Mouse (Mus musculus): ENCODE measurements around the gene Ddx28. TPM values are rescaled to one million over a fixed set of nuclear protein-coding genes. Genes with fewer than 3 reads are reported as not detected.
A peak's percentile ranks its signal among the peaks of the same experiment; 100 is the strongest.
"Not testable (repeated sequence)": the region's sequence is repeated elsewhere in the genome, so short reads cannot be mapped to it uniquely, and the experiment has no call there.

The Ddx28 gene
- total RNA-seq, 2 experiments from 2014 or later: 11.1 to 12.6 TPM

- no peak for DNase-seq (ENCODE audit: low spot score in 2 of 2)
Observed at GRCm38 (mm10) chr8:106017130-106017529, 5.4 kb upstream of the Ddx28 start.

DNA sequence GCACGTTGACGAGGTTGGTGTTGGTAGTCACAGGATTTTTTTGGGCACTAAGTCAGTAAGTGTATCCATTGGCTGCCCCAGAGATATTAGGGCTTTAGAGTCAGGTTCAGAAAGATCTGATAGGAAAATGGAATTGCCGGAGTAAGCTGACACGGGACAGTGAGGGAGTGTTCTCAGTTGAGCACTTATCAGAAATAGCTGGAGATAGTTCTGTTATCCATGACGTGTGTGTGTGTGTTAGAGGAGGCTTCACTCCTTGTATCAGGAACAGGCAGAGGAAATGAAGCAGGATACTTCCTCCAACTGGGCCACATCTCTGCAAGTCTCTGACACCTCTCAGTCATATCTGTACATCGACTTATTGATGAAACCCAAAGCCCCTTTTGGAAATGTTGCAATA lies 4.6 kb upstream of the Ddx28 start:
- no peak for DNase-seq (ENCODE audit: low spot score in 2 of 2)

DNA sequence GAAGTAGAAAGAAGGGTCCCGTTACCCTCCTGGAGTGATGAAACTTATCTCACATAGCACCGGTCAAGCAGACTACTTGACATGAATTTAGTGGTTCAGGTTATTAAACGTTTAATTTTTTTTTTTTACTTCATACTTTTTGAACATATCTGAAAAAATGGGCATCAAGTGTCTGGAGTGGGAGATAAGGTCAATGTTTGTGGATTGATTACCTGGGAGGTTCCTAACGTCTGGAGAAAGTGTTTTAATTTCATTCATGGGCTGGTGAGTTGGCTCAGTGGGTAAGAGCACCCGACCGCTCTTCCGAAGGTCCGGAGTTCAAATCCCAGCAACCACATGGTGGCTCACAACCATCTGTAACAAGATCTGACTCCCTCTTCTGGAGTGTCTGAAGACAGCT lies 521 bp upstream of the Ddx28 start:
- DNase-seq (ENCODE audit: low spot score in 2 of 2): not testable (repeated sequence)

GRCm38 (mm10) chr8:106010748-106011642 lies 687 bp downstream of the Ddx28 start:
- peak; percentile 90 to 94 for DNase-seq (ENCODE audit: low spot score in 2 of 2)

GRCm38 (mm10) chr8:106007891-106008290 lies 3.8 kb downstream of the Ddx28 start:
- DNase-seq (ENCODE audit: low spot score in 2 of 2): not testable (repeated sequence)

DNA sequence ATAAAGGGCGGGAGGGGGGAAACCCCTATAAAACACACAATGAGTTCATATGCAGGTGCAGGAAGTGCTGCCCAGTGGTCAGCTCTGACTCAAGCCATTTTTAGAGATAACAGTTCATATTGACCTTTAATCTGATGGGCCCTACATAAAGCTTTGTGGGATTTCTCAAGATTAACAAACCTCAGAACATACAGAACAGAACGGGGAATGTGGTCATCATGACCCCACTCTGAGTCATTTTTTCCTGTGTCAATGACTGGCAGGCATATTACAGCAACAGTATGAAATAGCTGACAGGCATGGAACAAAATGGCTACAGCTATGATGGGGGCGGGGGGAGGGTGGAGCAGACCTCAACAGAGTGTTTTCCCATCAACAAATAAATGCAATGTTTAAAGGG lies 4.5 kb downstream of the Ddx28 start:
- no peak for DNase-seq (ENCODE audit: low spot score in 2 of 2)

DNA sequence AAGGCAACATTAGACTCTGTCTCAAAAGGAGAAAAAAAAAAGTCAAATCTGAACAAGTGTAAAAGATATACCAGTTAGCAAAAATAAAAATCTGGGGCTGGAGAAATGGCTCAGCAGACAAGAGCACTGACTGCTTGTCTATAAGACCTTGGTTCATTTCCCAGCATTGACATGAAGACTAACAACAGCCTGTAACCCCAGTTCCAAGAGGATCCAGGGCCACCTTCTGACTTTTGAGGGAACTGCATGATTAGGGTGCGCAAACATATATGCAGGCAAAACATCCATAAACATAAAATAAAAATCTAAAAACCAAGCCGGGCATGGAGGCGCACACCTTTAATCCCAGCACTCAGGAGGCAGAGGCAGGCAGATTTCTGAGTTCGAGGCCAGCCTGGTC lies 5.3 kb downstream of the Ddx28 start:
- DNase-seq (ENCODE audit: low spot score in 2 of 2): no peak

GRCm38 (mm10) chr8:106005875-106006274 lies 5.8 kb downstream of the Ddx28 start, which contains the start of gene Dpep2nb:
Gene Dpep2nb, minus strand, starts transcription at chr8:106005975.
- no peak for DNase-seq (ENCODE audit: low spot score in 2 of 2)

DNA sequence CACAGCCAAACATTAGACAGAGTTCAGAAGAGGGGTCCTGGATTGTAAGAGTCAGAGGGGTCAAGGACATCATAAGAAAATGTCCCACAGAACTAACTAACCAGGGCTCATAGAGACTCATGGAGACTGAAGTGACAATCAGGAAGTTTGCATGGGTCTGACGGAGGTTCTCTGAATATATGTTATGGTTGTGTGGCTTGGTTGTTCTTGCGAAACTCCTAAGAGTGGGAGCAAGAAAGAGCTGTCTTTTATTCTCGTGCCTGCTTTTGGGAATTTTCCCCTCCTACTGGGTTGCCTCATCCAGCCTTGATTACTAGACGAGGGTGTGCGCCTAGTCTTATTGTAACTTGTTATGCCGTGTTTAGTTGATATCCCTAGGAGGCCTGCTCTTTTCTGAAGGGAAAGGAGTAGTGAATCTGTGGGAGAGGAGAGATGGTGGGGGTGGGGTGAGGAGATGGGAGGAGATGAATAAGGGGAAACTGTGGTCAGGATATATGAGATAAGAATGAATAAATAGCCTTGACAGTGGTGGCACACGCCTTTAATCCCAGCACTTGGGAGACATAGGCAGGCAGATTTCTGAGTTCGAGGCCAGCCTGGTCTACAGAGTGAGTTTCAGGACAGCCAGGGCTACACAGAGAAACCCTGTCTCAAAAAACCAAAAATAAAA lies 7.0 kb downstream of the Ddx28 start:
- DNase-seq (ENCODE audit: low spot score in 2 of 2): no peak

GRCm38 (mm10) chr8:106001908-106002307 lies 9.8 kb downstream of the Ddx28 start:
- no peak for DNase-seq (ENCODE audit: low spot score in 2 of 2)

DNA sequence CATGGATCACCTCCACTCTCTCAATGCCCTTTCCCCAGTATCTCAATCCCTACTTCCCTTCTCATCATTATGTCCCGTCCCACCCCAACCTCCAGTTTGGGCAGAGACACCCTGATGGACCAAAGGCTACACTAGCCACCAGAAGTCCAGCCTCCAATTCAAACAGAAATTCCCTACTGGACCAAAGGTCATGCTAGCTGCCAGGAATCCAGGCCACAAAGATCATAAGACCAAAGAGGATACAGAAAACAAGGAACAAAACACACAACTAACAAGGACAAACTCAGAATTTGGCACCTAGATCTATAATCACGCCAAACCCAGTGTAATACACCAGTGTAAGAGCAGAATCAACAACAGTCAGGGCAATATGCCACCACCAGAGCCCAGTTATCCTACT lies 12.7 kb downstream of the Ddx28 start:
- no peak for DNase-seq (ENCODE audit: low spot score in 2 of 2)

DNA sequence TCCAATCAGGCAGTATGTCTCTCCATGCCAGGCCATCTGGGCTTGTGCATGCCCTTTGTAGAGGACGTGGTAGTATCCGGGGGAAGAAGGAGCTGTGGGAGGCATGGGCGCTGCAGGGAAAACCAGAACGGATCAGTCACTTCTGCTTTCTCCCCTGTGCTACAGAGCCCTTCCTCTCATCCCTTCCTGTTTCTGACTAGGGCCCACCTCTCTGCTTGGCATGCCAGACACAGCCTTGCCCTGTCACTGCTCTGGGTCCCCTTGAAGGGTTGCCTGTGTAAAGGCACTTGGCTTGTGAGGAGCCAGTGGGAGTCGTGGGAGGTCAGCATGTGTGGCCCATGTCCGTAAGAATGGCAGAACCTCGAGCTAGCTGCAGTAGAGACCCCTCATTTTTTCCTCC lies 15.3 kb downstream of the Ddx28 start:
- no peak for DNase-seq (ENCODE audit: low spot score in 2 of 2)

GRCm38 (mm10) chr8:105993226-105993625 lies 18.5 kb downstream of the Ddx28 start:
- DNase-seq (ENCODE audit: low spot score in 2 of 2): no peak

DNA sequence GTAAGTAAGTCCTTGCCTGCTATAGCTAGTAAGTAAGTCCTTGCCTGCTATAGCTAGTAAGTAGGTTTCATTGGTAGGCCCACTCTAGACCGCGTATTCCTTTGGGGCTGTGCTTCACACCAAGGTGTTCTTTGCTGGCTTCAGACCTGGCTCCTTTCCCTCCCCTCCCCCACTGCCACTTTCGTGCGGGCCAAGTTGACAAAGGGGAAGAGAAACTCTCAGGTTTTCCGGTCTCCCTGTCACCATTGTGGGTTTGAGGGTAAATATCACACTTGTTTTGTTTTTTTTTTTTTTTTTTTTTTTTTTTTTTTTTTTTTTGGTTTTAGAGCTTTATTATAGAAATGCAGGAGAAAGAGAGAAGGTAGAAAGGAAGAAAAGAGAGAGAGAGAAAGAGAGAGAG lies 19.2 kb downstream of the Ddx28 start:
- DNase-seq (ENCODE audit: low spot score in 2 of 2): no peak

- DNase-seq (ENCODE audit: low spot score in 2 of 2): no peak
Observed at GRCm38 (mm10) chr8:105991546-105991945, 20.1 kb downstream of the Ddx28 start.

DNA sequence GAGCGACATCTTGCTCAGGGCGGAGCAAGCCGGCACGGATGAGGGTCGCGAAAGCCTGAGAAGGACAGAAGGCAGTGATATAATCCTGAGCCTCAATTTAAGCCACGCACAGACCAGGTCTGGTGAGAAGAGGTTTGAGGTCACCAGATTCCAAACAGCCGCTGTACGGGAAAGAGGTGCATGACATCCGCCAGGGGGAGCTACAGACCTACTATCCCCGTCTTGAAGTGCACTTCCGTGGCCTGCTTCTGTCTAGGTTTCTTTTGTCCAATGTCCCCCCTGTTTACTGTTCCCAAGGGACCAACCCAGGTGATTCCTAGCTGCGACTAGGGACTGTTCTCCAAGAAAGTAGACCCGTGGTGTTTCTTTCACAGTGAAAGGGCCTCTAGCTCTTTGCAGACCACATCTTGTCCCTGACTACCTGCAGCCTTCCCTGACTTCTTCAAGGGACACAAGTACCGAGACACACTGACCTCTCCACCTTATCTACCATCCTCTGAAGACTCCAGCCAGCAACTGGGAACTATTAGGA lies 20.8 kb downstream of the Ddx28 start, which contains the start of gene Dus2:
Gene Dus2, plus strand, starts transcription at position 482 of the 532 bp plus-strand sequence.
- peak; percentile 62 to 78 for DNase-seq (ENCODE audit: low spot score in 2 of 2)

DNA sequence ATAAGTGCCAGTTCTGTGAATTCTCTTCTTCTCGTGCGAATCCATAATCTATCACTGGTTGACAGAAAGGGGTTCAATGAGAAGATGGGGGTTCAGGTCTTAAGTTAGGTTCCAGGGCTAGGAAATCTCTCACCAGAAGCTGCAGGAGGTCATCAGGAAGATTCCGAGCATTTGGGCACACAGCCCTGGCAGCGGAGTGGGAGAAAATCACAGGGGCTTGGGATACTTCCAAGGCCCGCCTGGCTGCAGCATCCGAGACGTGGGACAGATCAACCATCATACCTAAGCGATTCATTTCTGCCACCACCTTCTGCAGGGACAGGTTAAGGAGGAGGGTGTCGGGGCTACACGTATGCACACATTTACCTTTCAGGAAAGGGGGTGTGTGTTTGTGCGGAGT lies 23.1 kb downstream of the Ddx28 start:
- DNase-seq (ENCODE audit: low spot score in 2 of 2): no peak

GRCm38 (mm10) chr8:105983406-105983805 lies 28.3 kb downstream of the Ddx28 start:
- not testable (repeated sequence) for DNase-seq (ENCODE audit: low spot score in 2 of 2)

- no peak for DNase-seq (ENCODE audit: low spot score in 2 of 2)
Observed at GRCm38 (mm10) chr8:105981146-105981545, 30.5 kb downstream of the Ddx28 start.

- no peak for DNase-seq (ENCODE audit: low spot score in 2 of 2)
Observed at GRCm38 (mm10) chr8:105979325-105979724, 32.4 kb downstream of the Ddx28 start, which contains the start of gene Dpep3. Gene Dpep3, minus strand, starts transcription at chr8:105979429.

DNA sequence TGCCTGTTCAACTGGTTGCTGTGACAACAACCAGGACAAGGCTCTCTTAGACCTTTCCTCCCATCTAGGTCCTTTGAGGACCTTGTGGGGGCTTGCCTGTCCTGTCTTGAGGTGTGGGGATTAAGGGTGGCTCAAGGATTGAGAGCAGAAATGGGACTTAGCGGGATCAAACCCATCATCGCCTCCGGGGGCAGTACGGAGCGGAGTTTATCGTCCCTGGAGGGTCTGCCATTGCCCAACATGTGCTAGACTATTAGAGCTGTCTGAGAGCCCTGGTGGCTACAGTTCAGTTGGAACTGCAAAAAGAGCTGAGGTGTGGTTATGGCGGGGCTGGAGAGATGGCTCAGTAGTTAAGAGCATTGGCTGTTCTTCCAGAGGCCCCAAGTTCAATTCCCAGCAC lies 36.3 kb downstream of the Ddx28 start:
- no peak for DNase-seq (ENCODE audit: low spot score in 2 of 2)
